Mouse (Mus musculus) hindbrain, embryonic 14.5 days (tissue): ENCODE results near the gene Srp68. TPM values are rescaled to one million over a fixed set of nuclear protein-coding genes. Genes with fewer than 3 reads are reported as not detected.

Source experiments
- ATAC-seq: fragments of 200-750 bp; cut with Nextera tagmentation; 2 replicates; pipeline ENCODE4 v1.8.0; 2017; ENCODE audit warnings: moderate number of reproducible peaks, mild to moderate bottlenecking, moderate TSS enrichment, moderate library complexity; ENCODE audit not compliant: low FRiP score
- DNase-seq: peaks from one replicate; pipeline ENCODE4 v3.0.0-alpha.2; 2015; ENCODE audit warnings: low spot score
- H3K27ac ChIP-seq: fragments of 300-500 bp; sonication (generic); 2 replicates; pipeline ENCODE4 v1.5.1; 2014; ENCODE audit warnings: mild to moderate bottlenecking, moderate library complexity
- H3K27me3 ChIP-seq: fragments of 300-500 bp; sonication (generic); 2 replicates; pipeline ENCODE4 v1.6.1; 2014; ENCODE audit warnings: mild to moderate bottlenecking, low read length, mixed read lengths; ENCODE audit not compliant: control insufficient read depth, insufficient read depth
- H3K36me3 ChIP-seq: fragments of 300-500 bp; sonication (generic); replicated peaks from 2 replicates; pipeline ENCODE4 v1.6.1; 2014; ENCODE audit not compliant: control insufficient read depth, insufficient read depth
- H3K4me1 ChIP-seq: fragments of 300-500 bp; sonication (generic); replicated peaks from 2 replicates; pipeline ENCODE4 v1.6.1; 2014; ENCODE audit warnings: antibody characterized with exemption, low read length, mixed read lengths; ENCODE audit not compliant: control insufficient read depth, insufficient read depth
- H3K4me2 ChIP-seq: fragments of 300-500 bp; sonication (generic); replicated peaks from 2 replicates; pipeline ENCODE4 v1.6.1; 2014; ENCODE audit warnings: mild to moderate bottlenecking, moderate library complexity
- H3K4me3 ChIP-seq: fragments of 300-500 bp; sonication (generic); replicated peaks from 2 replicates; pipeline ENCODE4 v1.5.1; 2014; ENCODE audit warnings: mild to moderate bottlenecking, low read length
- H3K9ac ChIP-seq: fragments of 300-500 bp; sonication (generic); 2 replicates; pipeline ENCODE4 v1.6.1; 2014
- H3K9me3 ChIP-seq: fragments of 300-500 bp; sonication (generic); 2 replicates; pipeline ENCODE4 v1.6.1; 2016; ENCODE audit warnings: low read length; ENCODE audit not compliant: control insufficient read depth
- WGBS: fragments of 180-500 bp; shearing (Covaris S2); extraction: QIAGEN DNeasy Blood & Tissue Kit; methylation state at CpG from one replicate; pipeline ENCODE4 v1.1.7; 2014; 5-methylcytosine and 5-hydroxymethylcytosine counted together
- polyA plus RNA-seq: library from polyadenylated mRNA; unstranded; fragments of >200 nt; fragmentation: Nextera tagmentation; extraction: Ambion mirVana; gene quantifications from 2 replicates; pipeline ENCODE4 v1.2.1, GENCODE M21; 2014

Srp68 gene
- polyA plus RNA-seq, 1 experiment from 2014 or later: 52.0 TPM

- 66% methylated on average over 12 of the region's 12 CpGs for WGBS
- ATAC-seq: no peak
- H3K4me1 ChIP-seq: peaks cover 15% of the 10 kb centered on the region
Measured at GRCm38 (mm10) chr11:116272589-116273468, 1.2 kb downstream of the Srp68 start.

DNA sequence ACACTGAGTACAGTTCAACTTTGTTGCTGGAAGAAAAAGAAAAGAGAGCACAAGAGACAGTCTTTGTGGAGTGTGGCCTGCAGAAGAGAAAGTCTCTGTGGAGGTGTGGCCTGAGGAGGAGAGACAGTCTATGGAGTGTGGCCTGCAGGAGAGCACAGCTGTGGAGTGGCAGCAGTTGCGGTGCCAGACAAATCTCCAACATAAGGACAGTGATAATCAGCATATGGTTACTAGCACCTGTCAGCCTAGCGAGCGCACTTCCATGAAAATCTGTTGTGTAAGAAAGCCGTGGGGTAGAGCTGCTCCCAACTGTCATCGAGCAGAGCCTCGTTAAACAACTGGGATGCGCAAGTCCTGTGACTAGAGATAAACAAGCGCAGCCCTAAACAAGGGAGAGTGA is 4.5 kb downstream of the Srp68 start:
- Histone ChIP-seq H3K9me3 (no peaks in the 10 kb centered on the region), H3K27me3 (no peaks in the 10 kb centered on the region), H3K4me2 (no peak overlapping the region), H3K36me3 (peaks cover 76% of the 10 kb centered on the region), H3K4me3 (no peak overlapping the region), H3K9ac (no peak overlapping the region), H3K27ac (no peak overlapping the region), H3K4me1 (peaks cover 11% of the 10 kb centered on the region)
- 86% methylated on average over 8 of the region's 8 CpGs for WGBS
- ATAC-seq (no peak), DNase-seq (no peak)

More at GRCm38 (mm10) chr11:116272589-116273468, 1.2 kb downstream of the Srp68 start:
- peak overlapping the region; percentile 93 for H3K4me3 ChIP-seq
- H3K27me3 ChIP-seq: no peaks in the 10 kb centered on the region
- H3K9ac ChIP-seq: peak overlapping the region; percentile 93
- H3K27ac ChIP-seq: no peak overlapping the region
- no peaks in the 10 kb centered on the region for H3K9me3 ChIP-seq
- H3K36me3 ChIP-seq: peaks cover 45% of the 10 kb centered on the region
- H3K4me2 ChIP-seq: peak overlapping the region; percentile 93
- DNase-seq: no peak

DNA sequence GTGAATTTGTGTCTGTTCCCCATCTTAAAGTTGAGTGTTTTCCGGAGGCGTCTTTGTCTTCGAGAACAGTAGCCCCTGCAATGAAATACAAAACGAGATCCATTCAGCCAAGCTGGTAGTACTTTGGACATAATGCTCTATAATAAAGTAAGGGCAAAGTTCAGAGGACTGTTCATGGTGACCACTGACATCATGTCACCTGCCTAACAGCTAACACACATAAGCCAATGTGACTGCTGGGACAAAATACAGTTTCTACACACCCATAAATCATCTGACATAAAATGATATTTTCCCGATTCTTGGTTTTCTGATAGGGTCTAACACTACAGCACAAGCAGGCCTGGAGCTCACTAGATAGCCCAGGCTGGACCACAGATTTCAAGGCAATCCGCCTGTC is 5.7 kb downstream of the Srp68 start:
- peaks cover 88% of the 10 kb centered on the region for H3K36me3 ChIP-seq

GRCm38 (mm10) chr11:116267637-116268036 is 6.4 kb downstream of the Srp68 start:
- no peak overlapping the region for H3K27ac ChIP-seq
- WGBS: 90% methylated on average over 8 of the region's 8 CpGs
- DNase-seq: no peak
- no peak overlapping the region for H3K4me3 ChIP-seq
- H3K4me2 ChIP-seq: no peak overlapping the region
- H3K9me3 ChIP-seq: no peaks in the 10 kb centered on the region
- no peak for ATAC-seq
- no peak overlapping the region for H3K9ac ChIP-seq
- H3K36me3 ChIP-seq: peaks cover 95% of the 10 kb centered on the region
- H3K4me1 ChIP-seq: peaks cover 4% of the 10 kb centered on the region
- no peaks in the 10 kb centered on the region for H3K27me3 ChIP-seq

More for the DNA sequence above, 5.7 kb downstream of the Srp68 start:
- Histone ChIP-seq H3K9me3 (no peaks in the 10 kb centered on the region), H3K4me2 (no peak overlapping the region), H3K27me3 (no peaks in the 10 kb centered on the region), H3K4me1 (peaks cover 10% of the 10 kb centered on the region), H3K4me3 (no peak overlapping the region), H3K9ac (no peak overlapping the region), H3K27ac (no peak overlapping the region)
- ATAC-seq (no peak), DNase-seq (no peak)
- WGBS: 96% methylated on average over 6 of the region's 6 CpGs

- Histone ChIP-seq H3K9me3 (no peaks in the 10 kb centered on the region), H3K4me3 (no peak overlapping the region), H3K4me1 (no peaks in the 10 kb centered on the region), H3K9ac (no peak overlapping the region), H3K27ac (no peak overlapping the region), H3K27me3 (no peaks in the 10 kb centered on the region), H3K36me3 (peaks cover 98% of the 10 kb centered on the region), H3K4me2 (no peak overlapping the region)
- ATAC-seq: no peak
- DNase-seq: no peak
- 89% methylated on average over 4 of the region's 4 CpGs for WGBS
Measured at GRCm38 (mm10) chr11:116265850-116266249, 8.2 kb downstream of the Srp68 start.

DNA sequence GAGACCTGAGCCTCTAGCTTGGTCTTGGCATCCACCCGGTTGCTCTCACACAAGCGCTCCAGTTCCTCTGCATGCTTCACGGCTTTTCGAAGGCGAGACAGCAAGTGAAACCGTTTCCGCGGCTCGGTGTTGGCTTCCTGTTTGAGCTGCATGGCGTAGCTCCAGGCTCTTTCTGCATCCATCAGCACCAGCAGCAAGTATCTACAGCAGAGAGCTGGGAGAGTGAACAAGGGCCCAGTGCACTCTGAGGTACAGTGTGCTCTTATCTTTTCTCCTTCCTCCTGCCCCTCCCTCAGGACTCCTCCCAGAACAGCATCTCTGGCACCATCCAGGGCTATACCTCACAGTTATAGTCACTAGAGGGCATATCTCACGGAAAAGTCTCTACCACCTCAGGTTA is 8.7 kb downstream of the Srp68 start:
- H3K27me3 ChIP-seq: no peaks in the 10 kb centered on the region
- no peaks in the 10 kb centered on the region for H3K9me3 ChIP-seq
- H3K4me3 ChIP-seq: no peak overlapping the region
- ATAC-seq (no peak), DNase-seq (no peak)
- WGBS: 93% methylated on average over 11 of the region's 11 CpGs
- H3K27ac ChIP-seq: no peak overlapping the region
- no peak overlapping the region for H3K9ac ChIP-seq
- H3K4me2 ChIP-seq: no peak overlapping the region
- H3K4me1 ChIP-seq: no peaks in the 10 kb centered on the region
- peaks cover 98% of the 10 kb centered on the region for H3K36me3 ChIP-seq

- H3K4me2 ChIP-seq: no peak overlapping the region
- DNase-seq (no peak), ATAC-seq (no peak)
- no peak overlapping the region for H3K4me3 ChIP-seq
- H3K36me3 ChIP-seq: peaks cover 95% of the 10 kb centered on the region
- no peaks in the 10 kb centered on the region for H3K27me3 ChIP-seq
- H3K9me3 ChIP-seq: no peaks in the 10 kb centered on the region
- no peak overlapping the region for H3K27ac ChIP-seq
- no peaks in the 10 kb centered on the region for H3K4me1 ChIP-seq
- H3K9ac ChIP-seq: no peak overlapping the region
- WGBS: 89% methylated on average over 7 of the region's 7 CpGs
Measured at GRCm38 (mm10) chr11:116260259-116260658, 13.8 kb downstream of the Srp68 start.

DNA sequence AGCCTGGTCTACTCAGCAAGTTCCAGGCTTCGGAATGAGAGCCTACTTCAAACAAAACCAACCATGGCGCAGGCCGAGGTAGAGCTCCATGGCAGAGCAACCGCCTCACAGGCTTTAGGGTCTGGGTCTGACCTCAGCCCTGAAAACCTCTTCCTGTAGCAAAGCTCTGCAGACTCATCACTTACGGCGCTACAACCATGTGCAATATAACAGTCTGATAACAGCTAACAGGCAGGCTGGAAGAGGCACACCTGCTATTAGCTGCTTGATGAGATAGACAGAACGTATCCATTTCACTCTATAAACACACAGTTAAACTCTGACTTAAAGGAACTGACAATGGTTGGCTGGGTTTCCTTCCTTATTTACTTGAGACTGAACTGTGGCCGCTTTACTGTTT is 14.6 kb downstream of the Srp68 start:
- Histone ChIP-seq H3K27me3 (no peaks in the 10 kb centered on the region), H3K4me3 (no peak overlapping the region), H3K9ac (no peak overlapping the region), H3K9me3 (no peaks in the 10 kb centered on the region), H3K36me3 (peaks cover 96% of the 10 kb centered on the region), H3K4me1 (no peaks in the 10 kb centered on the region), H3K27ac (no peak overlapping the region), H3K4me2 (no peak overlapping the region)
- 97% methylated on average over 8 of the region's 8 CpGs for WGBS
- DNase-seq: no peak
- no peak for ATAC-seq

DNA sequence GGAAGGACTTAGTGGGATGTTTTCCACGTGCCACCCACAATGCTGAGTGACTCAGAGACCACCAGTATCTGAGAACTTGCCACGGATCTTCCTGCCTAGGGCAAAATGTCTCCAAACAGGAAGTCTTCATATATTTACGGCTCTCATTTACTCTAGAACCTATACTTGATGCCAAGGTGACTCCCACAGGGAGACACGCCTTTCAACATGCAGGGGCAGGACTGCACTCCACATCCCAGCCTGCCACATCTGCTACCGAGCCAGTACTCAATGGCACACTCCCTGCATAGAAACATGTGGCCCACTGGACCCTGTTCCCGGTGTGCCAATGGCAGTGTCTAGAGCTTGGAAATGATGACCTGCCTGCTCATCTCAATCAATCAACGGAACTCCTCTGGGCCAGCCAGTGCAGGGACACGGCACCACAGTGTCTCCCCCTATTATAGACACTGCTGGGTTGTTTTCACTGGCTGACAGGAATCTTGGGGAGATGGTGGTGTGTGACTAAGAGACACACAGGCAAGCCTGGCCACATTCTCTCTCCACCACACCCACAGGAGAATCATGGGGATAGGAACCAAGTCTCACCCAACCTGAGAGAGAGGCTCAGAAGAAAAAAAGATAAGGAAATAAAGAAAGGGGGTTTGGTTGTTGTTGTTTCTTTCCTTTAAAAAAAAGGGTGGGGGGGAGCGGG is 17.9 kb downstream of the Srp68 start:
- H3K36me3 ChIP-seq: peaks cover 96% of the 10 kb centered on the region
- ATAC-seq (no peak), DNase-seq (no peak)
- H3K9ac ChIP-seq: no peak overlapping the region
- H3K9me3 ChIP-seq: no peaks in the 10 kb centered on the region
- WGBS: 94% methylated on average over 9 of the region's 9 CpGs
- no peaks in the 10 kb centered on the region for H3K4me1 ChIP-seq
- no peaks in the 10 kb centered on the region for H3K27me3 ChIP-seq
- no peak overlapping the region for H3K4me3 ChIP-seq
- H3K4me2 ChIP-seq: no peak overlapping the region
- H3K27ac ChIP-seq: no peak overlapping the region
